Mouse (Mus musculus) right cerebral cortex, adult 18-20 months (tissue): ENCODE measurements around the gene Drd5.

Experiments used
- DNase-seq: peaks from one replicate; pipeline ENCODE4 v3.0.0; 2022; ENCODE audit warnings: mixed read lengths

Gene Drd5

GRCm38 (mm10) chr5:38318966-38319786, at the start of gene Drd5:
TSS of gene Drd5 (plus strand) at chr5:38319367.
- no peak for DNase-seq

GRCm38 (mm10) chr5:38270942-38271341, 48.2 kb upstream of the Drd5 start:
- no peak for DNase-seq

GRCm38 (mm10) chr5:38273831-38274230, 45.3 kb upstream of the Drd5 start:
- DNase-seq = no peak

- DNase-seq = no peak
These were observed 43.4 kb upstream of the Drd5 start, which contains the start of gene Otop1 for GRCm38 (mm10) chr5:38275771-38276170. TSS of gene Otop1 (plus strand) at chr5:38275972.

- no peak for DNase-seq
These were observed 42.7 kb upstream of the Drd5 start for GRCm38 (mm10) chr5:38276451-38276850.

GRCm38 (mm10) chr5:38277098-38277866, 41.9 kb upstream of the Drd5 start:
- no peak for DNase-seq

GRCm38 (mm10) chr5:38277936-38278600, 41.1 kb upstream of the Drd5 start:
- DNase-seq = no peak

- no peak for DNase-seq
These were observed 39.1 kb upstream of the Drd5 start for GRCm38 (mm10) chr5:38280075-38280474.

GRCm38 (mm10) chr5:38285724-38286123, 33.4 kb upstream of the Drd5 start:
- DNase-seq = no peak

- DNase-seq = no peak
These were observed 30.7 kb upstream of the Drd5 start for GRCm38 (mm10) chr5:38288476-38288875.

GRCm38 (mm10) chr5:38301761-38302411, 17.3 kb upstream of the Drd5 start:
- no peak for DNase-seq

- no peak for DNase-seq
These were observed 16.5 kb upstream of the Drd5 start for GRCm38 (mm10) chr5:38302651-38303050.

- DNase-seq = no peak
These were observed 13.9 kb upstream of the Drd5 start for GRCm38 (mm10) chr5:38305241-38305640.

GRCm38 (mm10) chr5:38307255-38308101, 11.7 kb upstream of the Drd5 start:
- DNase-seq = peak; percentile 90

GRCm38 (mm10) chr5:38308873-38309272, 10.3 kb upstream of the Drd5 start:
- peak; percentile 59 for DNase-seq

- DNase-seq = no peak
These were observed 9.4 kb upstream of the Drd5 start for GRCm38 (mm10) chr5:38309795-38310194.

GRCm38 (mm10) chr5:38333381-38333780, 14.2 kb downstream of the Drd5 start:
- DNase-seq = no peak

- no peak for DNase-seq
These were observed 15.4 kb downstream of the Drd5 start for GRCm38 (mm10) chr5:38334582-38334981.

- DNase-seq = no peak
These were observed 23.9 kb downstream of the Drd5 start for GRCm38 (mm10) chr5:38343101-38343500.

GRCm38 (mm10) chr5:38346646-38347432, 27.7 kb downstream of the Drd5 start:
- no peak for DNase-seq

GRCm38 (mm10) chr5:38350351-38350929, 31.3 kb downstream of the Drd5 start:
- DNase-seq = no peak
